Mouse (Mus musculus): ENCODE results near the gene Klra2. TPM values are rescaled to one million over a fixed set of nuclear protein-coding genes. Genes with fewer than 3 reads are reported as not detected.
A peak's percentile ranks its signal among the peaks of the same experiment; 100 is the strongest.
"Not testable (repeated sequence)": the region's sequence is repeated elsewhere in the genome, so short reads cannot be mapped to it uniquely, and the experiment has no call there.

Klra2 gene
- total RNA-seq (2014; rRNA removed) (not detected in 2 replicates), polyA plus RNA-seq (2015; fragmentation: Nextera tagmentation; extraction: Ambion mirVana) (not detected in 2 replicates)

DNA sequence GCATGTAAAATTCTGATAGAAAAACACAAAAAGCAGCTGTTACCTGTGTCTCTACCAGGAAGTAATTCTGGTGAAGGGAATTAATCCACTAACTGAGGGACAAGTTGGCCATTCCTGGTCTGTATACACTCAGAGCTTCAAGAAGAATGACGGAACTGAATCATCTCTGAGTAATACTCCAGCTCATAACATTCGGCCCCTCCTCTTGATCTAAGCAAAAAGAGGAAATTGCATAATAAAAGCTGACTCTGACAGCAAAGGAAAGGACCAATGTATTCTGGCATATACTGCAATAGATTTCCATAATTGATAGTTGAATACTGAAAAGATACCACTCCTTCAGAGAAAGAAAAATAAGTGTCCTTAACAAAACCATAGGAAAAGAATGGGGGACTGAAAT lies at the start of gene Klra2:
TSS of gene Klra2 (minus strand) at position 157 of the 400 bp plus-strand sequence.
- H3K27me3 ChIP-seq (ENCODE audit: insufficient read depth, low read length): no peaks in the 10 kb centered on the region
- DNase-seq: no peak
- WGBS: 91% methylated on average over 2 of the region's 2 CpGs

DNA sequence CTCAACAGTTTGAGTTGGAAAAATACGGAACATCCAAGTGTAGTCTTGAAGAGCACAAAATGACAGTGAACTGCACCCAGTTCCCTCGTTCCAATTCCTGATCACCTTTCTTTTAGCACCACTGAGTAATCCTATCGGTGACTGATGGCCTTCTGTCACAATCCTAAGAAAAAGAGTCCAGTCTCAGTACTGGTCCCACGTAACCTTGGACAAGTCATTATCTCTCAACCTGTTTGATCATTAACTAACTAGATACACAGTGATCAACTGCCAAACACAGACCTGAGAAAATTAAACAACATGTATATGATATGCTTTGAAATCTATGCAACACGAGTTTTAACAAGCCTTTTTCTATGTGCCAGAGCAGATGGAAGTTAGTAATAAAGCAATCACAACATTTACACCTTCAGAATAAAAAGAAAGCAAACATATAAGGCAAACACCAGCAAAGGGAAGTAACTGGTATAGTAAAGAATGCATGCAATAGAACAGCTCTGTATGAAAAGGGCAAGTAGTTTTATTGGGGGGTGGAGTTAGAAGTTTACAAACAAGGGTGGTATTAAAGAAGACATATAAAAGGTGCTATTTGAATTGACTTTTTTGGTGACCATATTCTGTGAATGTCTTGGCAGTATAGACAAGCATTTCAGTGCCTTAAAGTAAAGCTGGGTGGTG lies 47.4 kb upstream of the Klra2 start:
- Histone ChIP-seq H3K9me3 (ENCODE audit: low read length) (no peaks in the 10 kb centered on the region), H3K9ac (no peak overlapping the region), H3K36me3 (ENCODE audit: insufficient read depth) (no peaks in the 10 kb centered on the region), H3K4me2 (ENCODE audit: low read depth) (no peak overlapping the region), H3K4me1 (ENCODE audit: insufficient read depth) (peaks cover 10% of the 10 kb centered on the region; the same call in 1 of the 2 replicates), H3K4me3 (ENCODE audit: low read depth, low read length) (no peak overlapping the region), H3K27ac (ENCODE audit: low read depth, low read length) (no peak overlapping the region), H3K27me3 (ENCODE audit: insufficient read depth, low read length) (no peaks in the 10 kb centered on the region; the same call in 1 of the 2 replicates)
- ATAC-seq: no peak
- no peak for TF ChIP-seq CTCF (IDR thresholded peaks at IDR 0.05; ENCODE audit: low read depth)
- DNase-seq: no peak
- 89% methylated on average over 5 of the region's 5 CpGs for WGBS

More for the DNA sequence above, at the start of gene Klra2:
- H3K4me3 ChIP-seq (ENCODE audit: low read depth, low read length): no peak within 1 kb of the TSS
- ATAC-seq: no peak
- H3K4me2 ChIP-seq (ENCODE audit: low read depth): no peak within 1 kb of the TSS
- TF ChIP-seq CTCF (IDR thresholded peaks at IDR 0.05; ENCODE audit: low read depth): no peak
- no peaks in the 10 kb centered on the region for H3K9me3 ChIP-seq (ENCODE audit: low read length)
- no peak within 1 kb of the TSS for H3K9ac ChIP-seq
- no peaks in the 10 kb centered on the region for H3K4me1 ChIP-seq (ENCODE audit: insufficient read depth)
- H3K36me3 ChIP-seq (ENCODE audit: insufficient read depth): no peaks in the 10 kb centered on the region
- no peak within 1 kb of the TSS for H3K27ac ChIP-seq (ENCODE audit: low read depth, low read length)

DNA sequence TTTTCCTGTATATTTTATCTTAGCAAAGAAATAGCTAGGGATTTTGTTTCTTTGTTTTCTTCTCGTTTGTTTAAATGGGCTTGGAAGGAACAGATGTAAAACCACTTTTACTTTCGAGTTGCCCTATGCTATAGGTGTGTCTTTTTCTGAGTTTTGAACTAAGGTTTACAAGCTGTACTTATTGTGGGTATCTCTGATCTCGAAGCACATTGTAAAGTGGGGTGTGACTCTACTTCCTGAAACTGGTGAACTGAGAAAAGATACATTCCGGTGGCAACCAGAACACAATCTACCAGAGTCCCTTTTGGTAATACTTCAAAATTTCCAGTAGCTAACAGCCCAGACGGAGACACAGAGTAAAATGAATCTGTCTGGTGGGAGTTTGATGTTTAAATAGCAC lies 46.8 kb upstream of the Klra2 start:
- Histone ChIP-seq H3K9me3 (ENCODE audit: low read length) (no peaks in the 10 kb centered on the region), H3K9ac (no peak overlapping the region; the same call in 1 of the 2 replicates), H3K27ac (ENCODE audit: low read depth, low read length) (no peak overlapping the region), H3K27me3 (ENCODE audit: insufficient read depth, low read length) (no peaks in the 10 kb centered on the region; the same call in 1 of the 2 replicates), H3K4me3 (ENCODE audit: low read depth, low read length) (peak overlapping the region; percentile 49; the same call in 1 of the 2 replicates), H3K4me2 (ENCODE audit: low read depth) (0 out of 2 replicates have a peak overlapping the region, but pooled peaks have one; percentile 55), H3K36me3 (ENCODE audit: insufficient read depth) (no peaks in the 10 kb centered on the region), H3K4me1 (ENCODE audit: insufficient read depth) (peaks cover 10% of the 10 kb centered on the region; the same call in 1 of the 2 replicates)
- WGBS: 90% methylated on average over 5 of the region's 5 CpGs
- DNase-seq (no peak), ATAC-seq (no peak)
- TF ChIP-seq CTCF (IDR thresholded peaks at IDR 0.05; ENCODE audit: low read depth): no peak

DNA sequence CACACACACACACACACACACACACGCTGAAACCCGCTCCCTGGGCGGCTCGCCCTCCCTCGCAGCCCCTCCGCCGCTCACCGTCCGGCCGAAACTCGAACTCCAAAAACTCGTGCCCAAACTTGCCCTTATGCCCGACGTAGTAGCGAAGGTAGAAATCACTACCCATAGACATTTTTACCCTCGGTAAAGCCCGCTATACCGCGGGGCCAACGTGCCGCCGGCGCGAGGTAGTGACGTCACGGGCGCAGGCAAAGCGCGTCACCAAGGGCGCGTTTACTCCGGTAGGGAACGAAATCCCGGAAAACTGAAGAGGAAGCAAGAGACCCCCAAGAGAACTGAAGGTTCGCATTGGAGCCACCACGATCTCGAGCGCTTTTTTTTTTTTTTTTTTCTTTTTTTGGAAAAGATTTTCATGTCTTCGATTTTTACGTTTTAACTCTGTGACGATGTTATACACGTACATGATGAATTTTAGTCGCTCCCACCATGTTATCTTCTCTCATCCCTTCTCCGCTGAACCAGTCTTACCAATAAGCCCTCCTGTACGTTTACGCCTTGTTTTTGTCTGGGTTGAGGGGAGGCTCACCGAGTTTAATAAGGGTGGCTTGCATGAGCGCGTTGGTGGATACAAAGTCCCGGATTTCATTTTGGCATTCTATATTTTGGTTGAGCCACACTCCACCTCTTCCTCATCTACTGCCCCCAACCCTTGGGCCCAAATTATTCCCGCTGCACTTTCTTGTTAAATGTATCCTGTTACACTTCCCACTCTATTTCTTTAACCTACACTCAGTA lies 46.0 kb upstream of the Klra2 start, which contains the start of gene Magohb:
TSS of gene Magohb (minus strand) at position 254 of the 798 bp plus-strand sequence.
- peak within 1 kb of the TSS; percentile 60 for H3K9ac ChIP-seq

DNA sequence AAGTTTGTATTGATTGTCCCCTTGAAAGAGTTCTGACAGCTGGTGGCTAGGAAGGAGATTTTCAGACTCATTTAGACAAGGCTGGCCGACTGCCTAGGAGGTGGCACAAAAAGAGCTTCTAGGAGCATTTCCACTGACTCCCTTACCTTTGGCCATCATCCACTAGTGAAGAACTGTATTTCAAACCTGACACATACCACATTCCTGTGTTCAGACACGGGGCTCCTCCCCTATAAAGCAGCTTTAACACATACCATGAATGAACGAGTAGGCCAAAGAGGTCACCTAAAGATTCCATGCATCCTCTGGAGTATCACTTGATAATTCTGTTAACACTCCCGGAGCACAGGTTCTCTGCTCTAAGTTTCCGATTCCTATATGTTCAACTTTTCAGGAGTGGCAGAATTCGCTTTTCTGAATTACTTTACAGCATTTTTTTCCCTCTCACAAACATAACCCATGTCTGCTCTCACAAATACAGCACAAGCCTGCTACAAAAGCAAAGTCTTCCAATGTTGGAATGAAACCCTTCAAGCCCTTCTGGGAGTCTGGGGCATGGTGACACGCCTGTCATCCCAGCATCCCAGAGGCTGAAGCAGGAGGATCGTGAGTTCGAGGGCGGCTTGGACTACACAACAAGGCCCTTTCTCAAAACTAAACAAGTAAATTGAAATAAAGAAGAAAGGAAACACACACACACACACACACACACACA lies 45.3 kb upstream of the Klra2 start:
- H3K9me3 ChIP-seq (ENCODE audit: low read length): no peaks in the 10 kb centered on the region
- peak overlapping the region; percentile 49 for H3K4me3 ChIP-seq (ENCODE audit: low read depth, low read length)
- DNase-seq (no peak), ATAC-seq (peak; percentile 44)
- H3K4me2 ChIP-seq (ENCODE audit: low read depth): peak overlapping the region; percentile 55
- H3K9ac ChIP-seq: peak overlapping the region; percentile 60
- peaks cover 10% of the 10 kb centered on the region; the same call in 1 of the 2 replicates for H3K4me1 ChIP-seq (ENCODE audit: insufficient read depth)
- no peak for TF ChIP-seq CTCF (IDR thresholded peaks at IDR 0.05; ENCODE audit: low read depth)
- H3K36me3 ChIP-seq (ENCODE audit: insufficient read depth): peaks cover 8% of the 10 kb centered on the region; the same call in 1 of the 2 replicates
- H3K27ac ChIP-seq (ENCODE audit: low read depth, low read length): peak overlapping the region; percentile 85; the same call in 1 of the 2 replicates
- H3K27me3 ChIP-seq (ENCODE audit: insufficient read depth, low read length): no peaks in the 10 kb centered on the region; the same call in 1 of the 2 replicates
- WGBS: 20% methylated on average over 10 of the region's 10 CpGs

More for the DNA sequence above, 46.0 kb upstream of the Klra2 start, which contains the start of gene Magohb:
- peak within 1 kb of the TSS; percentile 49 for H3K4me3 ChIP-seq (ENCODE audit: low read depth, low read length)
- no peaks in the 10 kb centered on the region; the same call in 1 of the 2 replicates for H3K27me3 ChIP-seq (ENCODE audit: insufficient read depth, low read length)
- H3K36me3 ChIP-seq (ENCODE audit: insufficient read depth): peaks cover 2% of the 10 kb centered on the region; the same call in 1 of the 2 replicates
- no peak for TF ChIP-seq CTCF (IDR thresholded peaks at IDR 0.05; ENCODE audit: low read depth)
- peak within 1 kb of the TSS; percentile 85 for H3K27ac ChIP-seq (ENCODE audit: low read depth, low read length)
- H3K9me3 ChIP-seq (ENCODE audit: low read length): no peaks in the 10 kb centered on the region
- ATAC-seq: peak; percentile 90
- peak within 1 kb of the TSS; percentile 55 for H3K4me2 ChIP-seq (ENCODE audit: low read depth)
- DNase-seq: peak; percentile 93
- WGBS: 1% methylated on average over 51 of the region's 51 CpGs
- peaks cover 10% of the 10 kb centered on the region; the same call in 1 of the 2 replicates for H3K4me1 ChIP-seq (ENCODE audit: insufficient read depth)

DNA sequence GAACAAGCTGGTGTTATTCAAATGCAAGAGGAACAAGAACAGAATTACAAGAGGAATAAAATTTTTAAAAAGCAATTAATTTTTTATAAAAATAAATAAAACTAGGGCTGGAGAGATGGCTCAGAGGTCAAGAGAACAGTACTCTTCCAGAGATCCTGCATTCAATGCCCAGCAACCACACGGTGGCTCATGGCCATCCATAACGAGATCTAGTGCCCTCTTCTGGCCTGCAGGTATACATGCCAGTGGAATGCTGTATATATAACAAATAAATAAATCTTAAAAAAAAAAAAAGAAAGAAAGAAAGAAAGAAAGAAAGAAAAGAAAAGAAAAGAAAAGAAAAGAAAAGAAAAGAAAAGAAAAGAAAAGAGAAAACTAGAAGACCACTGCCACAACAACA lies 43.3 kb upstream of the Klra2 start:
- Histone ChIP-seq H3K4me3 (ENCODE audit: low read depth, low read length) (no peak overlapping the region), H3K27ac (ENCODE audit: low read depth, low read length) (no peak overlapping the region), H3K27me3 (ENCODE audit: insufficient read depth, low read length) (no peaks in the 10 kb centered on the region), H3K4me1 (ENCODE audit: insufficient read depth) (peaks cover 10% of the 10 kb centered on the region; the same call in 1 of the 2 replicates), H3K9ac (no peak overlapping the region), H3K4me2 (ENCODE audit: low read depth) (no peak overlapping the region), H3K36me3 (ENCODE audit: insufficient read depth) (peaks cover 12% of the 10 kb centered on the region; the same call in 1 of the 2 replicates), H3K9me3 (ENCODE audit: low read length) (no peaks in the 10 kb centered on the region)
- 13% methylated on average over 2 of the region's 2 CpGs for WGBS
- peak; percentile 34 for DNase-seq
- peak; percentile 70 for TF ChIP-seq CTCF (IDR thresholded peaks at IDR 0.05; ENCODE audit: low read depth)
- ATAC-seq: no peak

DNA sequence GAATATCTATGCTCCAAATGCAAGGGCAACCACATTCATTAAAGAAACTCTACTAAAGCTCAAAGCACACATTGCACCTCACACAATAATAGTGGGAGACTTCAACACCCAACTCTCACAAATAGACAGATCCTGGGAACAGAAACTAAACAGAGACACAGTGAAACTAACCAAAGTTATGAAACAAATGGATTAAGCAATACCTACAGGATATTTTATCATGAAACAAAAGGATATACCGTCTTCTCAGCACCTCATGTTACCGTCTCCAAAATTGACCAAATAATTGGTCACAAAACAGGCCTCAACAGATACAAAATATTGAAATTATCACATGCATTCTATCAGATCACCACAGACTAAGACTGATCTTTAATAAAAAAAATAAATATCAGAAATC lies 31.0 kb upstream of the Klra2 start:
- not testable (repeated sequence) for H3K27ac ChIP-seq (ENCODE audit: low read depth, low read length); H3K4me3 ChIP-seq (ENCODE audit: low read depth, low read length); H3K4me1 ChIP-seq (ENCODE audit: insufficient read depth); H3K9me3 ChIP-seq (ENCODE audit: low read length); ATAC-seq; H3K9ac ChIP-seq; DNase-seq; H3K27me3 ChIP-seq (ENCODE audit: insufficient read depth, low read length); H3K4me2 ChIP-seq (ENCODE audit: low read depth)
- peaks cover 17% of the 10 kb centered on the region for H3K36me3 ChIP-seq (ENCODE audit: insufficient read depth)
- 97% methylated on average over 2 of the region's 2 CpGs for WGBS

Data from forebrain, postnatal 0 days (tissue).